Mouse (Mus musculus) small intestine, adult 2 months (tissue): ENCODE results near the gene Nudt8. TPM values are rescaled to one million over a fixed set of nuclear protein-coding genes. Genes with fewer than 3 reads are reported as not detected.

Source experiments
- H3K27ac ChIP-seq: fragments of 200-500 bp; 2 replicates; pipeline ENCODE4 v1.5.1; 2012; ENCODE audit warnings: low read depth, low read length, control low read depth, inconsistent platforms; ENCODE audit not compliant: insufficient read depth
- H3K27me3 ChIP-seq: fragments of 200-500 bp; 2 replicates; pipeline ENCODE4 v1.6.1; 2012; ENCODE audit warnings: mild to moderate bottlenecking, moderate library complexity, low read length, inconsistent platforms; ENCODE audit not compliant: control insufficient read depth, insufficient read depth
- H3K36me3 ChIP-seq: fragments of 200-500 bp; 2 replicates; pipeline ENCODE4 v1.6.1; 2012; ENCODE audit warnings: mild to moderate bottlenecking, low read length, control low read depth, inconsistent platforms; ENCODE audit not compliant: control insufficient read depth, insufficient read depth
- H3K4me1 ChIP-seq: fragments of 200-500 bp; 2 replicates; pipeline ENCODE4 v1.6.1; 2012; ENCODE audit warnings: low read length, inconsistent platforms, mixed read lengths; ENCODE audit not compliant: control insufficient read depth, insufficient read depth, insufficient read length
- H3K4me3 ChIP-seq: fragments of 200-500 bp; 2 replicates; pipeline ENCODE4 v1.5.1; 2012; ENCODE audit warnings: low read depth, mild to moderate bottlenecking, control low read depth, inconsistent platforms, low read length, moderate library complexity
- CTCF ChIP-seq: fragments of 200-500 bp; IDR thresholded peaks from 2 replicates; pipeline ENCODE4 v1.5.1; 2012; ENCODE audit warnings: low read depth, mild to moderate bottlenecking, control low read depth, inconsistent platforms, low read length, moderate library complexity, mixed read lengths; ENCODE audit not compliant: insufficient replicate concordance, insufficient read length; ENCODE audit errors: extremely low read depth
- POLR2A ChIP-seq: fragments of 200-500 bp; IDR thresholded peaks from 2 replicates; pipeline ENCODE4 v1.6.1; 2012; ENCODE audit warnings: low read depth, mild to moderate bottlenecking, control low read depth, inconsistent platforms, low read length, moderate library complexity
- WGBS: fragments of 180-500 bp; shearing (Covaris S2); methylation state at CpG from one replicate; pipeline ENCODE4 v1.1.7; 2018; 5-methylcytosine and 5-hydroxymethylcytosine counted together
- polyA plus RNA-seq: library from polyadenylated mRNA; depleted of rRNA; stranded (reverse); fragments of >200 nt; gene quantifications from 2 replicates; pipeline ENCODE4 v1.2.3, GENCODE M21; 2012

Gene Nudt8
- polyA plus RNA-seq, 1 experiment: 30.6 TPM

- peaks cover 29% of the 10 kb centered on the region for H3K36me3 ChIP-seq
- WGBS: 86% methylated on average over 12 of the region's 12 CpGs
- H3K27ac ChIP-seq: no peak overlapping the region
- no peak overlapping the region for H3K4me3 ChIP-seq
- peaks cover 25% of the 10 kb centered on the region for H3K4me1 ChIP-seq
- TF ChIP-seq CTCF (no peak), POLR2A (no peak)
- H3K27me3 ChIP-seq: no peaks in the 10 kb centered on the region
Measured at GRCm38 (mm10) chr19:4003641-4004040, 3.3 kb downstream of the Nudt8 start.

GRCm38 (mm10) chr19:4004331-4004730 lies 4.0 kb downstream of the Nudt8 start:
- Histone ChIP-seq H3K4me3 (no peak overlapping the region), H3K4me1 (peaks cover 20% of the 10 kb centered on the region), H3K27me3 (no peaks in the 10 kb centered on the region), H3K36me3 (peaks cover 35% of the 10 kb centered on the region), H3K27ac (no peak overlapping the region)
- TF ChIP-seq CTCF: no peak
- TF ChIP-seq POLR2A: no peak
- WGBS: 92% methylated on average over 15 of the region's 15 CpGs

GRCm38 (mm10) chr19:4005091-4005490 lies 4.7 kb downstream of the Nudt8 start:
- 87% methylated on average over 9 of the region's 9 CpGs for WGBS
- TF ChIP-seq POLR2A: no peak
- no peak for TF ChIP-seq CTCF
- no peak overlapping the region for H3K4me3 ChIP-seq
- peaks cover 42% of the 10 kb centered on the region for H3K36me3 ChIP-seq
- H3K27ac ChIP-seq: no peak overlapping the region
- H3K27me3 ChIP-seq: no peaks in the 10 kb centered on the region
- H3K4me1 ChIP-seq: peaks cover 16% of the 10 kb centered on the region

GRCm38 (mm10) chr19:4005971-4006370 lies 5.6 kb downstream of the Nudt8 start:
- Histone ChIP-seq H3K4me1 (peaks cover 14% of the 10 kb centered on the region), H3K27me3 (no peaks in the 10 kb centered on the region), H3K27ac (no peak overlapping the region), H3K4me3 (no peak overlapping the region), H3K36me3 (peaks cover 49% of the 10 kb centered on the region)
- TF ChIP-seq POLR2A (no peak), CTCF (no peak)
- WGBS: 94% methylated on average over 8 of the region's 8 CpGs

GRCm38 (mm10) chr19:4011086-4011485 lies 10.7 kb downstream of the Nudt8 start:
- WGBS: 93% methylated on average over 5 of the region's 5 CpGs
- no peaks in the 10 kb centered on the region for H3K27me3 ChIP-seq
- peaks cover 46% of the 10 kb centered on the region for H3K36me3 ChIP-seq
- peaks cover 6% of the 10 kb centered on the region; the same call in 1 of the 2 replicates for H3K4me1 ChIP-seq
- no peak overlapping the region for H3K4me3 ChIP-seq
- no peak overlapping the region for H3K27ac ChIP-seq
- TF ChIP-seq POLR2A (no peak), CTCF (no peak)

GRCm38 (mm10) chr19:4012432-4013022 lies 12.1 kb downstream of the Nudt8 start, which contains the start of gene Ndufv1:
Ndufv1 (minus strand) TSS chr19:4012806.
- TF ChIP-seq CTCF: peak; percentile 59; the same call in 1 of the 2 replicates
- TF ChIP-seq POLR2A: peak; percentile 70
- Histone ChIP-seq H3K27me3 (no peaks in the 10 kb centered on the region), H3K4me3 (peak within 1 kb of the TSS; percentile 93), H3K36me3 (peaks cover 34% of the 10 kb centered on the region), H3K4me1 (peaks cover 6% of the 10 kb centered on the region; the same call in 1 of the 2 replicates), H3K27ac (peak within 1 kb of the TSS; percentile 67)
- WGBS: under 1% methylated on average over 45 of the region's 45 CpGs

GRCm38 (mm10) chr19:4013066-4013465 lies 12.7 kb downstream of the Nudt8 start:
- H3K27ac ChIP-seq: no peak overlapping the region
- peaks cover 6% of the 10 kb centered on the region; the same call in 1 of the 2 replicates for H3K4me1 ChIP-seq
- peak overlapping the region; percentile 35 for H3K4me3 ChIP-seq
- H3K27me3 ChIP-seq: no peaks in the 10 kb centered on the region
- H3K36me3 ChIP-seq: peaks cover 29% of the 10 kb centered on the region
- WGBS: 24% methylated on average over 9 of the region's 9 CpGs
- 0 out of 2 replicates have a peak, but pooled peaks have one; percentile 0 for TF ChIP-seq CTCF
- no peak for TF ChIP-seq POLR2A
